Mouse (Mus musculus) midbrain, embryonic 14.5 days (tissue): Measurements from ENCODE around the gene Car11. TPM values are rescaled to one million over a fixed set of nuclear protein-coding genes. Genes with fewer than 3 reads are reported as not detected.
A peak's percentile ranks its signal among the peaks of the same experiment; 100 is the strongest.

Experiments used
- ATAC-seq: fragments of 200-750 bp; cut with Nextera tagmentation; 2 replicates; pipeline ENCODE4 v1.8.0; 2017; ENCODE audit warnings: moderate number of reproducible peaks, moderate library complexity; ENCODE audit not compliant: low FRiP score, low TSS enrichment
- DNase-seq: peaks from one replicate; pipeline ENCODE4 v3.0.0-alpha.2; 2015
- H3K27ac ChIP-seq: fragments of 300-500 bp; sonication (generic); replicated peaks from 2 replicates; pipeline ENCODE4 v1.5.1; 2014; ENCODE audit warnings: mild to moderate bottlenecking, low read depth, low read length, moderate library complexity
- H3K27me3 ChIP-seq: fragments of 300-500 bp; sonication (generic); 2 replicates; pipeline ENCODE4 v1.6.1; 2014; ENCODE audit warnings: low read length, control low read depth, mixed read lengths; ENCODE audit not compliant: control insufficient read depth, insufficient read depth
- H3K36me3 ChIP-seq: fragments of 300-500 bp; sonication (generic); 2 replicates; pipeline ENCODE4 v1.6.1; 2014; ENCODE audit warnings: low read length, control low read depth; ENCODE audit not compliant: control insufficient read depth, insufficient read depth
- H3K4me1 ChIP-seq: fragments of 300-500 bp; sonication (generic); 2 replicates; pipeline ENCODE4 v1.6.1; 2014; ENCODE audit warnings: mild to moderate bottlenecking, antibody characterized with exemption, low read length, control low read depth; ENCODE audit not compliant: control insufficient read depth, insufficient read depth
- H3K4me2 ChIP-seq: fragments of 300-500 bp; sonication (generic); 2 replicates; pipeline ENCODE4 v1.6.1; 2014; ENCODE audit warnings: mild to moderate bottlenecking, low read length, moderate library complexity
- H3K4me3 ChIP-seq: fragments of 300-500 bp; sonication (generic); replicated peaks from 2 replicates; pipeline ENCODE4 v1.5.1; 2014; ENCODE audit warnings: low read depth, low read length
- H3K9ac ChIP-seq: fragments of 300-500 bp; sonication (generic); replicated peaks from 2 replicates; pipeline ENCODE4 v1.6.1; 2014; ENCODE audit warnings: mild to moderate bottlenecking, low read length, moderate library complexity
- H3K9me3 ChIP-seq: fragments of 300-500 bp; sonication (generic); 2 replicates; pipeline ENCODE4 v1.6.1; 2016; ENCODE audit warnings: low read length, control low read depth, mixed read lengths; ENCODE audit not compliant: control insufficient read depth
- WGBS: fragments of 180-500 bp; shearing (Covaris S2); extraction: QIAGEN DNeasy Blood & Tissue Kit; methylation state at CpG from one replicate; pipeline ENCODE4 v1.1.7; 2014; 5-methylcytosine and 5-hydroxymethylcytosine counted together
- polyA plus RNA-seq: library from polyadenylated mRNA; unstranded; fragments of >200 nt; fragmentation: Nextera tagmentation; extraction: Ambion mirVana; gene quantifications from 2 replicates; pipeline ENCODE4 v1.2.1, GENCODE M21; 2014

Car11 gene
- polyA plus RNA-seq, 1 experiment from 2014 or later, result 28.1 TPM

DNA sequence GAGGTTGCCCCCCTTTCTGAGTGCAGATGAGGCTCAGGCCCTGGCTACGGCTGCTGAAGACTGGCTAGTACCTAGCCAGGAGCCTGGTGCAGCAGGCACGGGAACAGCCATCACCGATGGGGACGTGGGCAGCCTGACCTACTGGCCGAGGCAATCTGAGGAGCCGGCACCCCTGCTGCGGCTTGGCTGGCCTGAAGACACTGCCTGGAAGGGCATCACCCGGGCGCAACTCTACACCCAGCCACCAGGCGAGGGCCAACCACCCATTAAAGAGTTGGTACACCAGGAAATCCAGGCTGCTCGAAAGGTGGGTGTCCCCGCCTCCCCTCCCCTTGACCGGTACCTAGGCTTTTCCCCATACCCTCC, 22.7 kb downstream of the Car11 start:
- no peak overlapping the region for H3K9ac ChIP-seq
- H3K9me3 ChIP-seq, result no peaks in the 10 kb centered on the region
- H3K27ac ChIP-seq, result no peak overlapping the region
- DNase-seq (no peak), ATAC-seq (no peak)
- H3K4me1 ChIP-seq, result peaks cover 10% of the 10 kb centered on the region
- WGBS, result 81% methylated on average over 13 of the region's 13 CpGs
- H3K36me3 ChIP-seq, result peaks cover 84% of the 10 kb centered on the region
- no peak overlapping the region for H3K4me2 ChIP-seq
- no peak overlapping the region for H3K4me3 ChIP-seq
- H3K27me3 ChIP-seq, result no peaks in the 10 kb centered on the region

DNA sequence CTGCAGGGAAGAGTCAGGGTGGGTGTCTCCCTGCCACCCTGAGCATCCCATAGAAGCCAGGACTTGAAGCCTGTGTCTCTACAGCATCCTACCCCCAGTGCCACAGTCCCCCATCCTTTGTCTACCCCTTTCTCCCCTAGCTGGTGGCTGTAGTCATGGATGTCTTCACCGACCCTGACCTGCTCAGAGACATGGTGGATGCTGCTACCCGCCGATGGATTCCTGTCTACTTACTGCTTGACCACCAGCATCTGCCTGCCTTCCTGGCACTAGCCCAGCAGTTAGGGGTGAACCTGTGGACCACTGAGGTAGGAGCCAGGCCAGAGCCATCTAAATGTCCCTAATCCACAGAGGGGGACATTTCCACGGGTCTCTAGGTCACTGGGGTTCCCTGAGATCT, 23.7 kb downstream of the Car11 start:
- Histone ChIP-seq H3K9me3 (no peaks in the 10 kb centered on the region), H3K27ac (no peak overlapping the region), H3K4me3 (no peak overlapping the region), H3K9ac (no peak overlapping the region), H3K36me3 (peaks cover 88% of the 10 kb centered on the region), H3K4me1 (peaks cover 10% of the 10 kb centered on the region), H3K4me2 (no peak overlapping the region), H3K27me3 (no peaks in the 10 kb centered on the region)
- no peak for DNase-seq
- 92% methylated on average over 4 of the region's 4 CpGs for WGBS
- no peak for ATAC-seq

DNA sequence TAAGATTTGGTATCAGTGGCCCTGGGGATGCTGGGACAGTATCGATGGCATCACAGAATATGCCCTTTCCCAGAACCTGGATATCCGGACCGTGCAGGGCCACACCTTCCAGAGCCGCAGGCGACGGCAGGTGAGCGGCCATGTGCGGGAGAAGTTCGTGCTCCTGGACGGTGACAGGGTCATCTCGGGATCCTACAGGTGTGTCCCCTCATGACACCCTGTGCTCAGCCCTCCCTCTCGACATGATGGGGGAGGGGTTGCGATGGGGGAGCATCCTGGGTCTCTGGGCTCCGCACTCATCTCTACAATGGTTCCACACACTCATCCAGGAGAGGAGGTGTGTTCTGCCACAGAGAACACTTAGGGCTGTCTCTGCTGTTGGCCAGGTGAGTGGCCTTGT, 24.1 kb downstream of the Car11 start:
- Histone ChIP-seq H3K27ac (no peak overlapping the region), H3K9ac (no peak overlapping the region), H3K9me3 (no peaks in the 10 kb centered on the region), H3K36me3 (peaks cover 88% of the 10 kb centered on the region), H3K4me3 (no peak overlapping the region), H3K4me2 (no peak overlapping the region), H3K27me3 (no peaks in the 10 kb centered on the region), H3K4me1 (peaks cover 6% of the 10 kb centered on the region)
- DNase-seq (no peak), ATAC-seq (no peak)
- 96% methylated on average over 14 of the region's 14 CpGs for WGBS

DNA sequence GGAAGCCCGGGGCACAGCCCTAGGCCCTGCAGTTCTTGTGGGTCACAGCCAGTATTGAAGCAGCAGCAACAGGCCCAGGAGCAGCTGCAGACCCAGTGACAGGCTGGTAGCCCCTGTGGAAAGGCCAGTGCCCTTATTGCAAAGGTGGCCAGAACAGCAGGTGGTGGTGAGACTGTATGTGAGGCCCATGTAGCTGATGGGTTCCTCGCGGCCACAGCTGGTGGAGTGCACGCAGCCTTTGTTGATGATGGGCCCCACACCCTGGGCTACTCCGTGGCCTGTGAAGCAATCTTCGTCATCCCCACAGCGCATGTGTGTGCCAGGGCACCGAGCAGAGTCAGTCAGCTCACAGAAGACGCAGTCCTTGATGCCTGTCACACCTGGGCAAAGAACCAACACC, 25.5 kb downstream of the Car11 start:
- H3K27me3 ChIP-seq, result no peaks in the 10 kb centered on the region
- ATAC-seq (no peak), DNase-seq (no peak)
- no peaks in the 10 kb centered on the region for H3K9me3 ChIP-seq
- H3K4me2 ChIP-seq, result no peak overlapping the region
- H3K27ac ChIP-seq, result no peak overlapping the region
- no peaks in the 10 kb centered on the region for H3K4me1 ChIP-seq
- WGBS, result 90% methylated on average over 9 of the region's 9 CpGs
- no peak overlapping the region for H3K9ac ChIP-seq
- peaks cover 85% of the 10 kb centered on the region for H3K36me3 ChIP-seq
- no peak overlapping the region for H3K4me3 ChIP-seq

DNA sequence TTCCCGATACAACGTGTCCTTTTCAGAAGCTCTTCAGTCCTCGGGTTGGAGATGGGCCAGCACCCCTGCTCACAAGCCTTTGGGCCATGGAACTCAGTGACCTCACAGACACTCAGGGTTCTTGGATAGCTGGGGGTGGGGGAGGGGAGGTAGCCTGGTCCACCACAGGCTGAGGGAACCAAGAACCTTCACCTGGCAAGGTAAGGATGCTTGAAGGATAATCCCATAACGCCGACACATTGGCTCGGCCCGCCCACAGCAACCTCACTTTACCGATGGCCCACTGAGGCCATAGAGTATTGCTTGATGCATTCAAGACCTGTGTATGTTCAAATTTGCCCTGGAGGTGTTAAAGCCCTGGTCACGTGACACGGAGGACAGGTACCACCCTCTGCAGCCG, 26.1 kb downstream of the Car11 start, which contains the start of gene Spaca4:
Gene Spaca4, minus strand, starts transcription at position 101 of the 400 bp plus-strand sequence.
- H3K9me3 ChIP-seq, result no peaks in the 10 kb centered on the region
- H3K27ac ChIP-seq, result no peak within 1 kb of the TSS
- H3K36me3 ChIP-seq, result peaks cover 79% of the 10 kb centered on the region
- DNase-seq (no peak), ATAC-seq (no peak)
- no peaks in the 10 kb centered on the region for H3K27me3 ChIP-seq
- no peak within 1 kb of the TSS for H3K9ac ChIP-seq
- WGBS, result 94% methylated on average over 11 of the region's 11 CpGs
- no peak within 1 kb of the TSS for H3K4me2 ChIP-seq
- no peak within 1 kb of the TSS for H3K4me3 ChIP-seq
- H3K4me1 ChIP-seq, result no peaks in the 10 kb centered on the region

DNA sequence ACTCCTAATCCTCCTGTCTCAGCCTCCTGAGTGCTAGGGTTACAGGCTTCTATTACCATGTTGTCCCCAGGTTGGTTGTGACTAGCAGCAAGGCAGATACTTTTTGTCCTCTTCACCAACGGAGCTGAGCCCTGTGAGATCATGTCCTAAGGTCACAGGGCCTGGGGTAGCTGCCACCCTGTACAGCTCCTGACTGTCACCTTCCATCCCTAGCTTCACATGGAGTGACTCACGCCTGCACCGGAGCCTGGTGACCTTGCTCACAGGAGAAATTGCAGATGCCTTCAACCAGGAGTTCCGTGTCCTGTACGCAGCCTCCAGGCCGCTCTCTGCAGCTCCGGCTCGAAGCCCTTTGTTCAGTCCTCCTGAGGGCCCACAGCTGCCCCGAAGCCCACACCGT, 26.8 kb downstream of the Car11 start:
- Histone ChIP-seq H3K9ac (no peak overlapping the region), H3K36me3 (peaks cover 72% of the 10 kb centered on the region)
- no peak for DNase-seq

DNA sequence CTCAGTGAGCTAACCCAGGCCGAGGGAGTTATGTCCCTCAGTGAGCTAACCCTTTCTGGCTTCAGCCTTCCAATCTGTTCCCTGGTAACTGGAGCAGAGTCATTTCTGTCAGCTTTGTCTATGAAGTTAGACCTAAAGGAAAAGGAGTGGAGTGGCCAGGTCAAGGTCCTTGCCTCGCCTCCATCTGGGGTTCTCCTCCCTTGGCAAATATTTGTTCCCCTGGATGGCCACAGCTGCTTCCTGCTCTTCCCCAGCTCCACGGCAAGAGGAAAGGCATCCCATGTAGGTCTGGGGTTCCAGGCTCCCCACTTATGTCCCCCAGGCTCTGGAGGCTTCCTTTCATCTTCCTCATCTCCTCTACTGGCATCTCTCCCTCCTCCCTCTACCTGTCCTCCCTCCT, 28.0 kb downstream of the Car11 start:
- ATAC-seq (no peak), DNase-seq (no peak)
- Histone ChIP-seq H3K27ac (no peak overlapping the region), H3K9ac (no peak overlapping the region), H3K36me3 (peaks cover 60% of the 10 kb centered on the region), H3K9me3 (no peaks in the 10 kb centered on the region), H3K4me1 (no peaks in the 10 kb centered on the region), H3K4me3 (no peak overlapping the region), H3K4me2 (no peak overlapping the region), H3K27me3 (no peaks in the 10 kb centered on the region)
- 83% methylated on average over 3 of the region's 3 CpGs for WGBS

More for the DNA sequence above, 26.8 kb downstream of the Car11 start:
- no peaks in the 10 kb centered on the region for H3K4me1 ChIP-seq
- no peak overlapping the region for H3K27ac ChIP-seq
- H3K4me3 ChIP-seq, result no peak overlapping the region
- 95% methylated on average over 10 of the region's 10 CpGs for WGBS
- no peak overlapping the region for H3K4me2 ChIP-seq
- no peaks in the 10 kb centered on the region for H3K27me3 ChIP-seq
- no peak for ATAC-seq
- H3K9me3 ChIP-seq, result no peaks in the 10 kb centered on the region

DNA sequence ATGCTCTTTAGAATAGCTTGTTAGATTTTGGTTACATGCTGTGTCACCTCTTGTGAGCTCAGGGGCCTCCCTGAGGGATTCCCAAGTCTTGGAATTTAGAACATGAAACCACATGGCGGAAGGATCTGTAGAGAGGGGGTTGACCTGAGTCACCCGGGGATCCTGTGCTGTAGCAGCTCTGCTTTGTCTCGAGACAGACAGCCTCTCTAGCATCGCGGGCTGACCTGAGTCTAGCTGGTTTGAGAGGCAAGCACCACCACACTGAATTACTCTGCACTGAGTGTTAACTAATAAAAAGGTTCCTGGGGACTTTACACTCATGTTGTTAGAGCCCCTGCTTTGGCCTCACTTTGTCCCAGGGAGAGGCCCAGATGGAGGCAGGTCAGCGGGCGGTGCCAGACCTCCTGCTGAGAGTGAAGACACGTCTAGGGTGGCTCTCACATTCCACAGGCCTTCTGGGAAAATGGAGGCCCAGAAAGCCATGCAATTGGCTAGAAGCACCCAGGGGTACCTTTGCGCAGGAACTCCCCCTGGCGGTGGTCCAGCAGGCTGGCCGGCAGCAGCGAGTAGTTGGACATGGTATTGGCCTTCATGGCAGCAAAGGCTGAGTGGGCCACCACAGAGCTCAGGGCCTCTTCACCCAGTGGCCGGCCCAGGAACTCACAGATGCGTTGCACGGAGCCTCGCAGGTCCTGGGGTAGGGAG, 31.2 kb downstream of the Car11 start:
- Histone ChIP-seq H3K4me1 (no peaks in the 10 kb centered on the region), H3K4me3 (no peak overlapping the region), H3K36me3 (peaks cover 28% of the 10 kb centered on the region), H3K4me2 (no peak overlapping the region), H3K9me3 (no peaks in the 10 kb centered on the region), H3K27me3 (no peaks in the 10 kb centered on the region), H3K9ac (no peak overlapping the region), H3K27ac (no peak overlapping the region)
- ATAC-seq (no peak), DNase-seq (peak; percentile 53)
- WGBS, result 16% methylated on average over 16 of the region's 16 CpGs

DNA sequence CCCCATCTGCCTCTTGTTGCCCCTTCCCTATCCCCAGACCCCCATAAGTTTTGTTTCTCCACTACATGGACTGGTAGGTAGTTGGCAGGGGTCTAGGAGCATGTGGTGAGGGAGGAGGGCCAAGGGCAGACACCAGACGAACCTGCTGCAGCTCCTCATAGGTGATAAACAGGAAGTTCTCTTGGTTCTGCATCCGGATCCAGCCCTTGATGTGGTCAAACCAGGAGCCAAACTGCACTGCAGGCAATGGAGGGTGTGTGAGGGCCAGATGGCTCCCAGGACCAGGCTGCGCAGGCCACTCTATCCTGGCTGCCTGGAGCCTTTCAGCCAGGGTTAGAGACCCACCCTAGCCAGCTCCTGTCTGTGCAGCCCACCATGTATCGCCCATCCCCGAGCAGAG, 33.8 kb downstream of the Car11 start:
- Histone ChIP-seq H3K4me1 (no peaks in the 10 kb centered on the region), H3K9ac (no peak overlapping the region), H3K4me2 (no peak overlapping the region), H3K4me3 (no peak overlapping the region), H3K36me3 (0 out of 2 replicates have a peak, but pooled peaks cover 9% of the 10 kb centered on the region), H3K9me3 (no peaks in the 10 kb centered on the region), H3K27ac (no peak overlapping the region), H3K27me3 (no peaks in the 10 kb centered on the region)
- DNase-seq, result no peak
- 88% methylated on average over 5 of the region's 5 CpGs for WGBS
- no peak for ATAC-seq
